Mouse (Mus musculus) B cell, adult 2 months (primary cell): ENCODE data around the gene Arfgap3.
"Not testable (repeated sequence)": the region's sequence is repeated elsewhere in the genome, so short reads cannot be mapped to it uniquely, and the experiment has no call there.

Experiments used
- DNase-seq, 2 experiments: peaks; one replicate each; pipeline ENCODE4 v3.0.0; 2022

Arfgap3 gene

GRCm38 (mm10) chr15:83349954-83350711 lies at the start of gene Arfgap3:
Gene Arfgap3, minus strand, starts transcription at chr15:83350247.
- peak; percentile 94 to 95 for DNase-seq

- no peak for DNase-seq
Observed at GRCm38 (mm10) chr15:83392722-83393121, 42.7 kb upstream of the Arfgap3 start.

- DNase-seq = no peak
Observed at GRCm38 (mm10) chr15:83387911-83388310, 37.9 kb upstream of the Arfgap3 start.

GRCm38 (mm10) chr15:83383633-83384032 lies 33.6 kb upstream of the Arfgap3 start:
- no peak for DNase-seq

- DNase-seq = no peak
Observed at GRCm38 (mm10) chr15:83383136-83383535, 33.1 kb upstream of the Arfgap3 start.

GRCm38 (mm10) chr15:83382467-83382866 lies 32.4 kb upstream of the Arfgap3 start:
- DNase-seq = no peak

GRCm38 (mm10) chr15:83377153-83377552 lies 27.1 kb upstream of the Arfgap3 start:
- no peak for DNase-seq

- peak; percentile 42 to 43 for DNase-seq
Observed at GRCm38 (mm10) chr15:83375136-83375535, 25.1 kb upstream of the Arfgap3 start.

- no peak for DNase-seq
Observed at GRCm38 (mm10) chr15:83374076-83374475, 24.0 kb upstream of the Arfgap3 start.

- not testable (repeated sequence) for DNase-seq
Observed at GRCm38 (mm10) chr15:83368702-83369101, 18.7 kb upstream of the Arfgap3 start.

GRCm38 (mm10) chr15:83368261-83368660 lies 18.2 kb upstream of the Arfgap3 start:
- no peak for DNase-seq

- DNase-seq = peak; percentile 83 to 87
Observed at GRCm38 (mm10) chr15:83366933-83367552, 17.0 kb upstream of the Arfgap3 start.

GRCm38 (mm10) chr15:83365697-83366096 lies 15.7 kb upstream of the Arfgap3 start:
- no peak for DNase-seq

- no peak for DNase-seq
Observed at GRCm38 (mm10) chr15:83364194-83364593, 14.1 kb upstream of the Arfgap3 start.

- not testable (repeated sequence) for DNase-seq
Observed at GRCm38 (mm10) chr15:83362813-83363212, 12.8 kb upstream of the Arfgap3 start.

- not testable (repeated sequence) for DNase-seq
Observed at GRCm38 (mm10) chr15:83360899-83361298, 10.9 kb upstream of the Arfgap3 start.

GRCm38 (mm10) chr15:83360140-83360539 lies 10.1 kb upstream of the Arfgap3 start:
- no peak for DNase-seq

GRCm38 (mm10) chr15:83358476-83358875 lies 8.4 kb upstream of the Arfgap3 start:
- no peak for DNase-seq

- no peak for DNase-seq
Observed at GRCm38 (mm10) chr15:83351546-83351945, 1.5 kb upstream of the Arfgap3 start.

- no peak for DNase-seq
Observed at GRCm38 (mm10) chr15:83350859-83351258, 812 bp upstream of the Arfgap3 start.

GRCm38 (mm10) chr15:83349225-83349953 lies 658 bp downstream of the Arfgap3 start:
- DNase-seq = no peak

GRCm38 (mm10) chr15:83348747-83349146 lies 1.3 kb downstream of the Arfgap3 start:
- no peak for DNase-seq

- no peak for DNase-seq
Observed at GRCm38 (mm10) chr15:83345898-83346529, 4.0 kb downstream of the Arfgap3 start.
